Mouse (Mus musculus): ENCODE measurements around the gene Fubp1. TPM values are rescaled to one million over a fixed set of nuclear protein-coding genes. Genes with fewer than 3 reads are reported as not detected.

Fubp1 gene
- polyA plus RNA-seq (2012): 323 and 332 TPM in 2 replicates

DNA sequence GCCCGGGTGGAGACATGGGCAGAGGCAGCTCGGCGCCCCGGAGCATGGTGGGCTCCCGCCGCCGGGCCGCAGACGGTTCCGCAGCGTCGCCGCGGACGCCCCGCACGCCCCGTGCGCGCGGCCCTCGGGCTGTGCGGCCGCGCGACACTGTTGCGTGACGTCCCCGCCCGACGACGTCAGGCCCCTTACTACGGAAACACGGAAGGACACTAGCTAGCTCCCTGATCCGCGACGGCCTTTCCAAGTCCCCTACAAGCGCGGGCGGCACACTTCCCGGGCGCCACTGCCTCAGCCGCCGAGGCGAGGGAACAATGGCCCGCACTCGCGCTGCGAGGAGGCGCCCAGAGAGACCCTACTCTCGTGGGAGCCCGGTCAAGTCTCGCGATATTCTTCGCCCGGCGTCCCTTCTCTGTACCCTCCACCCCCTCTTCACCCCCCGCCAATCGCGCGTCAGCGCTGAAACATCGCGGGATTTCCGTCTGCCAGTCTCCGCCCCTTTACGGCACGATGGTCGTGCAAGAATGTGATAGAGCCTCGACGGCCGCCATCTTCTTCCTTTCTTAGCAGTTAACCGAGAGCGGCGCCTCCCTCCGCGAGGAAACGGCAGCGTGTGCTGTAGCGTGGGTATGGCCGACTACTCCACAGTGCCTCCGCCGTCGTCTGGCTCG lies at the start of gene Fubp1, which contains the start of gene Dnajb4:
Gene Fubp1, plus strand, starts transcription at position 456 of the 668 bp plus-strand sequence.
Gene Dnajb4, minus strand, starts transcription at position 336 of the 668 bp plus-strand sequence.

DNA sequence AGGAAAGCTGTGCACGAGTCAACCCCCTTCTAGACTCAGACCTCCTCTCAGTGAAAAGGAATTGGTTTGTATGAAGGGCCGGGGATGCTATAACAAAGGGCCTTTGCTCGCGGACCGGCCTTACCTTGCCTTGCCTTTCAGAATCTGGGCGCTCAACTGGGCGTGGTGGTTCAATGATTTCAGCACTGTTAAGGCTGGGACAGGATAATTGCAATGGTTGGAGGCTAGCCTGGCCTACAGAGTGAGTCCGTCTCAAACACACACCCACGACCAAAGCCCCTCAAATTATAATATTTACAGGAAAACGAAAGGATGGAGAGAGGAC lies 44.2 kb upstream of the Fubp1 start, which contains the start of gene Gipc2:
Gene Gipc2, minus strand, starts transcription at position 132 of the 325 bp plus-strand sequence.

DNA sequence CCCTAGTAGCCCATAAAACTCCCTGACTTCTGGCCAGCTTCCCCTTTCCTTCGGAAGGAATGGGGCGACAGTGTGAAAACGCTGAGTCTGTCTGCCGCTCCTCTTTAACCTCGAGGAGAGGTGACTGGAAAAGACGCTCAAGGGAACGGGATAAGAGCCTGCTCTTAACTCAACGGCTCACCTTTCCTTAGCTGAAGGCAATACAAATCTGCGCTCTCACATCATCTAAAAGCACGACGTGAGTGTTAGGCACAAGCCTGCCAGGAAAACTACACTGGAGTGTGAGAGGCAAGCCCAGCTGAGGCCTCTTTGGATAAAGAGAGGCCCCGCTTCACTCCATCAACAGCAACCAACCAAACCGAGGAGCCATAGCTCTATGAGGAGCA lies 55.8 kb downstream of the Fubp1 start, which contains the start of gene Nexn:
Gene Nexn, minus strand, starts transcription at position 315 of the 386 bp plus-strand sequence.

Other genes starting within 250 kb of the Fubp1 start
- not detected in 2 replicates for gene Gipc2, start 44.2 kb upstream of the Fubp1 start, polyA plus RNA-seq (2012)
- 3.7 and 4.1 TPM in 2 replicates for gene Dnajb4, start 120 bp upstream of the Fubp1 start, polyA plus RNA-seq (2012)
- gene Nexn, start 55.9 kb downstream of the Fubp1 start, polyA plus RNA-seq (2012): 0.06 and 0.08 TPM in 2 replicates
- gene Miga1, start 130.0 kb downstream of the Fubp1 start, polyA plus RNA-seq (2012): 13.9 and 21.4 TPM in 2 replicates
- gene Usp33, start 136.1 kb downstream of the Fubp1 start, polyA plus RNA-seq (2012): 20.5 and 21.3 TPM in 2 replicates
- gene Zzz3, start 185.1 kb downstream of the Fubp1 start, polyA plus RNA-seq (2012): 19.2 and 19.3 TPM in 2 replicates